Mouse (Mus musculus): ENCODE results near the gene Ube2i. TPM values are rescaled to one million over a fixed set of nuclear protein-coding genes. Genes with fewer than 3 reads are reported as not detected.

The Ube2i gene
- polyA plus RNA-seq (2014; fragmentation: Nextera tagmentation; extraction: Ambion mirVana), result 471 and 482 TPM in 2 replicates

DNA sequence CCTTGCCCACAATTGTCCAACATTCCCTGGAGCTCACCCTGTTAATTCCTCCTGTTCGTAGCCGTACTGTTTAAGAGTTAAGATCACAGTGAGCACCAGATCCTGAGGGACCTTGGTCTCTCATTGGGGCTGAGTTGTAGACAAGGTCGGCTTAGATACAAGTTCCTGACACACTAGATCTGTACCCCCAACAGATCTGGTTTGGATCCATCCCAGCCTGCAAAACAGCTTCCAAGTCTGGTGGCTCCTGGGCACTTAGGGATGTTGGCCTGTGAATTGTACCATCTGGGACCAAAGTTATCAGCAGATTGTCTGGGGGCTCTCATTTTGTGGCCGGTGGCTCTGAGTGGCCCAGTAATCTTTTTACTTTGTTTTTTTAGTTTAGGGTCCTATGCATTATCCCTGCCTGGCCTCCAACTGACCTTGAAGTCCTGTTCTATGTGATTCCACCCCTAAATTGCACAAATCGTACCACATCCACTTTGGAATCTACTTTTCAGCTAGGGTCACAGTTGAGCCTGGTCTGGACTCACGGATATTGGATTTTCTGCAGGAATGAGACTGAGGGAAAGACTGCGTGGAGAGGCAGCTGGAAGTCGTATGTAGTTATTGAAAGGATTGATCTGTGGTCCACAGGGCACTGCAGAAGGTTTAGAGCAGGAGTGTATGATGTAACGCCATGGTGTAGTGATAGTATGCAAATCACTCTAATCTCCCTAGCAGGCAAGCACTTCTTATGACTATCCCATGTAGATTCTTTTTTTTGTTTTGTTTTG, at the start of gene Ube2i:
Ube2i (minus strand) TSS at position 52 of the 776 bp plus-strand sequence.
- peaks cover 18% of the 10 kb centered on the region for H3K4me1 ChIP-seq (ENCODE audit: control insufficient read depth, insufficient read depth, low read length)
- no peak for ATAC-seq (replicated peaks; ENCODE audit: insufficient number of reproducible peaks, low FRiP score, low TSS enrichment)
- H3K36me3 ChIP-seq (ENCODE audit: control insufficient read depth, insufficient read depth, low read length), result no peaks in the 10 kb centered on the region
- peak within 1 kb of the TSS; percentile 95 for H3K4me2 ChIP-seq
- H3K9ac ChIP-seq (ENCODE audit: low read depth, low read length), result peak within 1 kb of the TSS; percentile 99
- 80% methylated on average over 9 of the region's 9 CpGs for WGBS (ENCODE audit: insufficient replicate concordance)
- H3K9me3 ChIP-seq (replicated peaks; ENCODE audit: control insufficient read depth, low read length), result no peaks in the 10 kb centered on the region
- H3K27me3 ChIP-seq (ENCODE audit: control insufficient read depth, insufficient read depth, low read length), result no peaks in the 10 kb centered on the region
- peak within 1 kb of the TSS; percentile 94 for H3K4me3 ChIP-seq (ENCODE audit: low read depth, low read length)
- peak within 1 kb of the TSS; percentile 99 for H3K27ac ChIP-seq (ENCODE audit: low read depth, low read length)

DNA sequence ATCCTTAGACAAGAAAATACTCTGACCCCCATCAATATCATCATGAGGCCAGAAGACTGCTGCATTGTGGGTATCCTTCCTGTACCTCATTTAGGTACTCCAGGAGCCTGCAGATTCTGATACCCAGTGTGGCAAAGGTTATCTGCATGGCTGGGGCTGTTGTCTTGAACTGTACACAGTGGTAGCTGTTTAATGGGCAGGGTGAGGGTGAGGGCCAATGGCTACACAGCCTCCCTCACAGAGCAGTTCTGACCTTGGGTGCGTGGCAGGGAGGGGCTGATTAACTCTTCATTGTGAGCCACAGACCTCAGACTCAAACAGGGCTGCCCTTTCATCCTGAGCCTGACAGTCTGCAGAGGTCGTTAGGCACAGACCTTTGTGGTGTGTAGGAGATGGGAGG, 48.5 kb upstream of the Ube2i start:
- no peak overlapping the region for H3K27ac ChIP-seq (ENCODE audit: low read depth, low read length)
- WGBS (ENCODE audit: insufficient replicate concordance), result 16% methylated on average over 2 of the region's 2 CpGs

DNA sequence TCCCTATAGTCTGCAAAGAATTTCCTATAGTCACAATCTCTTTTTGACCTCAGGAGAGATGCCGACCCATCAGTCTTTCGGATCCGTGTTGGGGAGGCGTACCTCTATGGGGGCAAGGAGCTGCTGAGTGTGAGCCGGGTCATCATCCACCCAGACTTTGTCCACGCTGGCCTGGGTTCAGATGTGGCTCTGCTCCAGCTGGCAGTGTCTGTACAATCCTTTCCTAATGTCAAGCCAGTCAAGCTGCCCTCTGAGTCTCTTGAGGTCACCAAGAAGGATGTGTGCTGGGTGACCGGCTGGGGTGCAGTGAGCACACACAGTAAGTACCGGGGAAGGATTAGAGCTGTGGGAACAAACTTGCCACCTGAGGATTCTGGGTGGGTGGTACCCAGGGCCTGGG, 46.4 kb upstream of the Ube2i start:
- Histone ChIP-seq H3K27me3 (ENCODE audit: control insufficient read depth, insufficient read depth, low read length) (no peaks in the 10 kb centered on the region; the same call in 1 of the 2 replicates), H3K4me3 (ENCODE audit: low read depth, low read length) (no peak overlapping the region), H3K27ac (ENCODE audit: low read depth, low read length) (no peak overlapping the region), H3K36me3 (ENCODE audit: control insufficient read depth, insufficient read depth, low read length) (no peaks in the 10 kb centered on the region), H3K9me3 (replicated peaks; ENCODE audit: control insufficient read depth, low read length) (no peaks in the 10 kb centered on the region), H3K9ac (ENCODE audit: low read depth, low read length) (no peak overlapping the region), H3K4me1 (ENCODE audit: control insufficient read depth, insufficient read depth, low read length) (no peaks in the 10 kb centered on the region), H3K4me2 (no peak overlapping the region)
- no peak for ATAC-seq (replicated peaks; ENCODE audit: insufficient number of reproducible peaks, low FRiP score, low TSS enrichment)
- WGBS (ENCODE audit: insufficient replicate concordance), result 86% methylated on average over 8 of the region's 8 CpGs

More for the DNA sequence above, 48.5 kb upstream of the Ube2i start:
- Histone ChIP-seq H3K4me1 (ENCODE audit: control insufficient read depth, insufficient read depth, low read length) (no peaks in the 10 kb centered on the region), H3K9ac (ENCODE audit: low read depth, low read length) (no peak overlapping the region), H3K4me3 (ENCODE audit: low read depth, low read length) (no peak overlapping the region), H3K4me2 (no peak overlapping the region), H3K9me3 (replicated peaks; ENCODE audit: control insufficient read depth, low read length) (no peaks in the 10 kb centered on the region), H3K36me3 (ENCODE audit: control insufficient read depth, insufficient read depth, low read length) (no peaks in the 10 kb centered on the region), H3K27me3 (ENCODE audit: control insufficient read depth, insufficient read depth, low read length) (no peaks in the 10 kb centered on the region; the same call in 1 of the 2 replicates)
- no peak; the same call in 1 of the 2 replicates for ATAC-seq (replicated peaks; ENCODE audit: insufficient number of reproducible peaks, low FRiP score, low TSS enrichment)

DNA sequence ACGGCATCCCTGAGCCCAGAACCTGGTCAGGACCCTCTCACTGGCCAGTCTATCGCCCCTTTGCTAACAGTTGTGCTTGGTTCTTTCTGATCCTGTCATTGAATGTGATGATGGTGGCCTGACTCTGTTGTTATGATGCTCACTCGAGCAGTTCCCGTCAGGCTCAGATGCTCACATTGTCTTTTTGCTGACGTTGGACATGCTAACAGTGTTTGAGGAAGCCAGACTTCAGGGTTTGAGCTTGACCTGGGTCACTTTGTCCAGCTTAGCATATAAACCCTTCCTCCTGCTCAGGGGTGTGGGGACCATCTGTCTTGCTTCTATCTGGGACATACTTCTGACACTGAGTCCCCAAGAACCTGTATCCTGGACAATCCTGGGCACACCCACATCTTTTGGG, 43.9 kb upstream of the Ube2i start, which contains the start of gene Prss29:
Prss29 (plus strand) TSS at position 301 of the 400 bp plus-strand sequence.
- Histone ChIP-seq H3K4me3 (ENCODE audit: low read depth, low read length) (no peak within 1 kb of the TSS), H3K4me2 (no peak within 1 kb of the TSS), H3K27me3 (ENCODE audit: control insufficient read depth, insufficient read depth, low read length) (no peaks in the 10 kb centered on the region; the same call in 1 of the 2 replicates), H3K9ac (ENCODE audit: low read depth, low read length) (no peak within 1 kb of the TSS), H3K4me1 (ENCODE audit: control insufficient read depth, insufficient read depth, low read length) (no peaks in the 10 kb centered on the region), H3K36me3 (ENCODE audit: control insufficient read depth, insufficient read depth, low read length) (no peaks in the 10 kb centered on the region), H3K27ac (ENCODE audit: low read depth, low read length) (no peak within 1 kb of the TSS), H3K9me3 (replicated peaks; ENCODE audit: control insufficient read depth, low read length) (no peaks in the 10 kb centered on the region)
- no peak for ATAC-seq (replicated peaks; ENCODE audit: insufficient number of reproducible peaks, low FRiP score, low TSS enrichment)
- 68% methylated on average over 5 of the region's 5 CpGs for WGBS (ENCODE audit: insufficient replicate concordance)

DNA sequence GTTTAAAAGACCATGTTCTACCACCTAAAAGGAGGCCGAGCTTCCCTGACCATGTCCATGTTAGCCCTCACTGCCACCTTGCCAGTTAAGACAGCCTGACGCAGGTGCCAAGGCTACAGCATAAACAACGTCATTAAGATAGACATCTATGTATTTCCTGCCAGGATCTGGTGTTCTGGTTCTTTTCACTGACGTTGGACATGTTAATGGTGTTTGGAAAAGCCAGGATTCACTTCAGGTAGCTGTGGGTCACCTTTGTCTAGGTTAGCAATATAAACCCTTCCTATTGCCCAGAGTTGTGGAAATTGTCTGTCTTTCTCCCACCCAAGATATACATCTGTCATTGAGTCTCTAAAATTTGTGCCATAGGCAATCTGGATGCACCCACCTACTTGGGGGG, 33.9 kb upstream of the Ube2i start, which contains the start of gene Prss28:
Prss28 (plus strand) TSS at position 301 of the 400 bp plus-strand sequence.
- Histone ChIP-seq H3K9ac (ENCODE audit: low read depth, low read length) (no peak within 1 kb of the TSS), H3K4me2 (no peak within 1 kb of the TSS), H3K36me3 (ENCODE audit: control insufficient read depth, insufficient read depth, low read length) (no peaks in the 10 kb centered on the region), H3K27me3 (ENCODE audit: control insufficient read depth, insufficient read depth, low read length) (0 out of 2 replicates have a peak, but pooled peaks cover 2% of the 10 kb centered on the region), H3K4me1 (ENCODE audit: control insufficient read depth, insufficient read depth, low read length) (no peaks in the 10 kb centered on the region), H3K9me3 (replicated peaks; ENCODE audit: control insufficient read depth, low read length) (no peaks in the 10 kb centered on the region), H3K27ac (ENCODE audit: low read depth, low read length) (no peak within 1 kb of the TSS), H3K4me3 (ENCODE audit: low read depth, low read length) (no peak within 1 kb of the TSS)
- no peak for ATAC-seq (replicated peaks; ENCODE audit: insufficient number of reproducible peaks, low FRiP score, low TSS enrichment)
- WGBS (ENCODE audit: insufficient replicate concordance), result 52% methylated on average over 4 of the region's 4 CpGs

DNA sequence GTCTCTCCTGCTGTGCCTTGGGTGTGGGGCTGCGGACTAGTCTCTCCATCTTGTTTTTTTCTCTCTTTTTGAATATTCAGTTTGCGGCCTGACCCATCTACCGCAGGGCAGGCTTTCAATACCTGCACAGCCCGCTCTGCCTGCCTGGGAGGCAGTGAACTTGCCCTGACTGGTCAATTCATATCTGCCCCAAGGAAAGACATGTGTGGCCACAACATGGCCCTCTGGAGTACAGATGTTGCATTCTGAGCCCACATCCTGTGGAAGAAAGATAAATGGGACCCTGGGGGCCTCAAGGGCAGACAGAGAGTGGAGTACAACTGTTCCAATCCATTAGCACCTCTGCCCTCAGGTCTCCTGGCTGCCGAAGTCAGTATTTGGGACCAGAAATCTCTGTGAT, 23.7 kb upstream of the Ube2i start, which contains the start of gene Prss34:
Prss34 (plus strand) TSS at position 301 of the 400 bp plus-strand sequence.
- WGBS (ENCODE audit: insufficient replicate concordance), result 75% methylated on average over 5 of the region's 5 CpGs

DNA sequence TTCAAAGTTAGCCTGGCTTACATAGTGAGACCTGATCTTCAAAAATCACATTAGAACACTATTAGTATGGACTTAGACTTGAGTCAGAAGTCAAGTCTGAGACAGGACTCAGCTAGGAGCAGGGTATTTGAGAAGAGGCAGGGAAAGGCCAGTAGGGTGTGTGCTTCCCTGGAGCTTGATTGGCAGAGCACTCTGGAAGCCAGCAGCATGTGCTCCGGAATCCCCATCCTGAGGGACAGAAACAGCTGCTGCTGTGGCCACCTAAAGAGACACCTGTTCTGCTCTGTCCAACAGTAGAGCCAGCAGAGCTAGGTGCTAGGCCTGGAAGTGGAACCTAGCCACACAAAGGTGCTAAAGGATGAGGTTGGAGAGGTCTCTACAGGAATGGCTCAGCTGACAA, 19.7 kb upstream of the Ube2i start:
- Histone ChIP-seq H3K9ac (ENCODE audit: low read depth, low read length) (no peak overlapping the region), H3K36me3 (ENCODE audit: control insufficient read depth, insufficient read depth, low read length) (no peaks in the 10 kb centered on the region), H3K27ac (ENCODE audit: low read depth, low read length) (no peak overlapping the region), H3K4me2 (no peak overlapping the region), H3K27me3 (ENCODE audit: control insufficient read depth, insufficient read depth, low read length) (peaks cover 7% of the 10 kb centered on the region), H3K4me3 (ENCODE audit: low read depth, low read length) (no peak overlapping the region), H3K4me1 (ENCODE audit: control insufficient read depth, insufficient read depth, low read length) (no peaks in the 10 kb centered on the region), H3K9me3 (replicated peaks; ENCODE audit: control insufficient read depth, low read length) (no peaks in the 10 kb centered on the region)
- 50% methylated on average over 1 of the region's 1 CpGs for WGBS (ENCODE audit: insufficient replicate concordance)
- ATAC-seq (replicated peaks; ENCODE audit: insufficient number of reproducible peaks, low FRiP score, low TSS enrichment), result no peak

More for the DNA sequence above, 23.7 kb upstream of the Ube2i start, which contains the start of gene Prss34:
- no peaks in the 10 kb centered on the region for H3K4me1 ChIP-seq (ENCODE audit: control insufficient read depth, insufficient read depth, low read length)
- no peaks in the 10 kb centered on the region for H3K36me3 ChIP-seq (ENCODE audit: control insufficient read depth, insufficient read depth, low read length)
- no peak within 1 kb of the TSS for H3K9ac ChIP-seq (ENCODE audit: low read depth, low read length)
- ATAC-seq (replicated peaks; ENCODE audit: insufficient number of reproducible peaks, low FRiP score, low TSS enrichment), result no peak
- H3K27ac ChIP-seq (ENCODE audit: low read depth, low read length), result no peak within 1 kb of the TSS
- no peak within 1 kb of the TSS for H3K4me3 ChIP-seq (ENCODE audit: low read depth, low read length)
- H3K27me3 ChIP-seq (ENCODE audit: control insufficient read depth, insufficient read depth, low read length), result peaks cover 13% of the 10 kb centered on the region
- no peaks in the 10 kb centered on the region for H3K9me3 ChIP-seq (replicated peaks; ENCODE audit: control insufficient read depth, low read length)
- no peak within 1 kb of the TSS for H3K4me2 ChIP-seq

DNA sequence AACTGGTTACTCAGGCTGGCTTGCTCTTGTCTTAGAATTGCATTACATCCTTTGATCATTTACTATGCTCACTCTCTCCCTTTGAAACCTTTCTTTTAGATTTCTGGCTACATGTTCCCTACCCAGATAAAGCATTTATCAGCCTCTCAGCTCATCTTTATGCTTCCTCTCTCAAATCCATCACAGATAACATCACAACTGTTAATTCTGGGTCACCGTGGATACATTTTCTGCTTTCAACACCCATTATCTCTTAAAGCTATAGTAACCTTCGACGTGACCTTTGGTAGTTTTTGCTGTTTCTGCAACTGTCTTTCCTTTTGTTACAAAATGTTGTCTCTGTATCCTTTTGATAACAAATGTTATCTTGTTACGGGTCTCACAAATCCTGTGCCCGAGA, 19.1 kb upstream of the Ube2i start:
- ATAC-seq (replicated peaks; ENCODE audit: insufficient number of reproducible peaks, low FRiP score, low TSS enrichment), result no peak
- WGBS (ENCODE audit: insufficient replicate concordance), result 37% methylated on average over 5 of the region's 5 CpGs
- H3K4me1 ChIP-seq (ENCODE audit: control insufficient read depth, insufficient read depth, low read length), result no peaks in the 10 kb centered on the region
- H3K4me2 ChIP-seq, result no peak overlapping the region
- H3K4me3 ChIP-seq (ENCODE audit: low read depth, low read length), result no peak overlapping the region
- H3K9me3 ChIP-seq (replicated peaks; ENCODE audit: control insufficient read depth, low read length), result no peaks in the 10 kb centered on the region
- H3K9ac ChIP-seq (ENCODE audit: low read depth, low read length), result no peak overlapping the region
- H3K27me3 ChIP-seq (ENCODE audit: control insufficient read depth, insufficient read depth, low read length), result peaks cover 7% of the 10 kb centered on the region
- H3K27ac ChIP-seq (ENCODE audit: low read depth, low read length), result no peak overlapping the region
- no peaks in the 10 kb centered on the region for H3K36me3 ChIP-seq (ENCODE audit: control insufficient read depth, insufficient read depth, low read length)

All from heart, embryonic 11.5 days (tissue).